Mouse (Mus musculus) brain, embryonic 14.5 days (tissue): Measurements from ENCODE around the gene Cep44.

Source experiments
- CTCF ChIP-seq: fragments of 200-500 bp; IDR thresholded peaks from 2 replicates; pipeline ENCODE4 v1.5.1; 2012; ENCODE audit warnings: inconsistent platforms, mild to moderate bottlenecking, moderate library complexity, borderline replicate concordance; ENCODE audit not compliant: insufficient read depth, insufficient read length; ENCODE audit errors: extremely low read depth
- POLR2A ChIP-seq: fragments of 200-500 bp; IDR thresholded peaks from 2 replicates; pipeline ENCODE4 v1.6.1; 2012; ENCODE audit warnings: mild to moderate bottlenecking, inconsistent platforms, borderline replicate concordance; ENCODE audit not compliant: poor library complexity, insufficient read depth, insufficient read length, severe bottlenecking; ENCODE audit errors: extremely low read depth

DNA sequence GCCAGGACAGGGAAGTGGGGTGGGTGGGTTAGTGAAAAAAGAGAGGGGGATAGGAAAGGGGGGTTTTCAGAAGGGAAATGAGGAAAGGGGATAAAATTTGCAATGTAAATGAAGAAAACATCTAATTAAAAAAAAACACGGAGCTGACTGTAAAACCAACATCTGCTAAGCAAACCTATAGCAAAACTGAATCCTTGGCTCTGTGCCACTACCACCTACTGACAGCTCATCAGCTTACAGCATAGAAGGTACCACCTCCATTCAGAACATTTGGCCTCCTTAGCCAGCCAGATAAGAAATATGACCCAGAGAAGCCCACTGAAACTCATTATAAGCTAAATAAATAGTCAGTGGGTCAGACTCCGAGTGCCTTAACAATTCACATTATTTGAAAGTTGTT is 61.4 kb downstream of the Cep44 start:
- TF ChIP-seq POLR2A (no peak), CTCF (no peak)
